Mouse (Mus musculus): ENCODE results near the gene Pus7.
A peak's percentile ranks its signal among the peaks of the same experiment; 100 is the strongest.
"Not testable (repeated sequence)": the region's sequence is repeated elsewhere in the genome, so short reads cannot be mapped to it uniquely, and the experiment has no call there.

The Pus7 gene

GRCm38 (mm10) chr5:23755591-23755990 is 27.9 kb downstream of the Pus7 start:
- DNase-seq (ENCODE audit: low read depth) = no peak

GRCm38 (mm10) chr5:23749882-23750281 is 33.6 kb downstream of the Pus7 start:
- DNase-seq (ENCODE audit: low read depth) = no peak

- DNase-seq (ENCODE audit: low read depth) = no peak
Observed at GRCm38 (mm10) chr5:23743261-23743660, 40.2 kb downstream of the Pus7 start.

GRCm38 (mm10) chr5:23737111-23737510 is 46.4 kb downstream of the Pus7 start:
- DNase-seq (ENCODE audit: low read depth) = no peak

- no peak for DNase-seq (ENCODE audit: low read depth)
Observed at GRCm38 (mm10) chr5:23736366-23736765, 47.1 kb downstream of the Pus7 start.

GRCm38 (mm10) chr5:23721956-23722355 is 61.6 kb downstream of the Pus7 start:
- no peak for DNase-seq (ENCODE audit: low read depth)

- DNase-seq (ENCODE audit: low read depth) = peak; percentile 31
Observed at GRCm38 (mm10) chr5:23718881-23719328, 64.6 kb downstream of the Pus7 start.

GRCm38 (mm10) chr5:23718182-23718534 is 65.4 kb downstream of the Pus7 start:
- no peak for DNase-seq (ENCODE audit: low read depth)

- DNase-seq (ENCODE audit: low read depth) = no peak
Observed at GRCm38 (mm10) chr5:23717469-23718181, 65.9 kb downstream of the Pus7 start.

GRCm38 (mm10) chr5:23713401-23714335 is 69.8 kb downstream of the Pus7 start:
- no peak for DNase-seq (ENCODE audit: low read depth)

- peak; percentile 41 for DNase-seq (ENCODE audit: low read depth)
Observed at GRCm38 (mm10) chr5:23712130-23713001, 71.1 kb downstream of the Pus7 start.

GRCm38 (mm10) chr5:23711671-23712129 is 71.8 kb downstream of the Pus7 start:
- not testable (repeated sequence) for DNase-seq (ENCODE audit: low read depth)

GRCm38 (mm10) chr5:23711244-23711643 is 72.3 kb downstream of the Pus7 start:
- DNase-seq (ENCODE audit: low read depth) = no peak

GRCm38 (mm10) chr5:23709661-23710060 is 73.8 kb downstream of the Pus7 start:
- DNase-seq (ENCODE audit: low read depth) = no peak

GRCm38 (mm10) chr5:23706601-23707597 is 76.6 kb downstream of the Pus7 start:
- not testable (repeated sequence) for DNase-seq (ENCODE audit: low read depth)

GRCm38 (mm10) chr5:23697457-23697856 is 86.1 kb downstream of the Pus7 start:
- no peak for DNase-seq (ENCODE audit: low read depth)

All from c-Kit-positive CD71-negative TER-119-negative erythroid progenitor cells, embryonic 14.5 days (primary cell).